Mouse (Mus musculus) MEL (cell line): ENCODE results near the gene Avpr1a. TPM values are rescaled to one million over a fixed set of nuclear protein-coding genes. Genes with fewer than 3 reads are reported as not detected.

ENCODE experiments used
- DNase-seq: peaks from one replicate; pipeline ENCODE4 v3.0.0; 2011; ENCODE audit warnings: low read depth, low spot score
- H3K27ac ChIP-seq: 2 replicates; pipeline ENCODE4 v1.5.1; 2012; ENCODE audit warnings: low read depth, mild to moderate bottlenecking, control low read depth, low read length, moderate library complexity; ENCODE audit not compliant: control insufficient read depth
- H3K27me3 ChIP-seq, 2 experiments: fragments of 150-350 bp in 1 of 2; sonication (generic) in 1 of 2; 2 replicates each; pipeline ENCODE4 v1.6.1; 2012; ENCODE audit warnings: low read length in 2 of 2, mild to moderate bottlenecking in 2 of 2, improper control_type of control experiment in 1 of 2, moderate library complexity in 1 of 2; ENCODE audit not compliant: insufficient read depth in 2 of 2, control insufficient read depth in 1 of 2
- H3K36me3 ChIP-seq, 2 experiments: 2 replicates each; pipeline ENCODE4 v1.6.1; 2012 to 2014; ENCODE audit warnings: low read length in 2 of 2, improper control_type of control experiment in 1 of 2, inconsistent platforms in 1 of 2, mild to moderate bottlenecking in 1 of 2; ENCODE audit not compliant: insufficient read depth in 2 of 2, control insufficient read depth in 1 of 2
- H3K4me1 ChIP-seq, 2 experiments: fragments of 150-350 bp in 1 of 2; sonication (generic) in 1 of 2; 2 replicates each; pipeline ENCODE4 v1.6.1; 2012; ENCODE audit warnings: low read length in 2 of 2, improper control_type of control experiment in 1 of 2, mild to moderate bottlenecking in 1 of 2; ENCODE audit not compliant: insufficient read depth in 2 of 2, control insufficient read depth in 1 of 2
- H3K4me3 ChIP-seq, 2 experiments: fragments of 150-350 bp in 1 of 2; sonication (generic) in 1 of 2; 2 replicates each; pipeline ENCODE4 v1.5.1; 2012; ENCODE audit warnings: low read depth in 2 of 2, low read length in 2 of 2, mild to moderate bottlenecking in 2 of 2, moderate library complexity in 2 of 2, control low read depth in 1 of 2, improper control_type of control experiment in 1 of 2; ENCODE audit not compliant: control insufficient read depth in 1 of 2, insufficient read depth in 1 of 2
- H3K79me2 ChIP-seq: 2 replicates; pipeline ENCODE4 v1.6.1; 2012; ENCODE audit warnings: mild to moderate bottlenecking, low read length, moderate library complexity; ENCODE audit not compliant: control insufficient read depth, poor library complexity, insufficient read depth
- H3K9ac ChIP-seq: 2 replicates; pipeline ENCODE4 v1.6.1; 2012; ENCODE audit warnings: low read depth, mild to moderate bottlenecking, control low read depth, low read length, moderate library complexity; ENCODE audit not compliant: control insufficient read depth, poor library complexity, severe bottlenecking
- H3K9me3 ChIP-seq: fragments of 150-350 bp; sonication (generic); replicated peaks from 2 replicates; pipeline ENCODE4 v1.6.1; 2012; ENCODE audit warnings: mild to moderate bottlenecking, low read length, improper control_type of control experiment, moderate library complexity; ENCODE audit not compliant: insufficient read depth
- BHLHE40 ChIP-seq: IDR thresholded peaks from 2 replicates; pipeline ENCODE4 v1.6.1; 2012; ENCODE audit warnings: low read depth, mild to moderate bottlenecking, inconsistent platforms, low read length, improper control_type of control experiment, borderline replicate concordance
- CTCF ChIP-seq, 3 experiments: IDR thresholded peaks in 2 of 3; conservative IDR thresholded peaks in 1 of 3; 2 replicates each; pipeline ENCODE4 v1.5.1; 2011 to 2012; ENCODE audit warnings: low read length in 3 of 3, low read depth in 2 of 3, mild to moderate bottlenecking in 2 of 3, improper control_type of control experiment in 1 of 3, inconsistent platforms in 1 of 3, mixed read lengths in 1 of 3, moderate library complexity in 1 of 3; ENCODE audit not compliant: control insufficient read depth in 1 of 3, insufficient read depth in 1 of 3, poor library complexity in 1 of 3, severe bottlenecking in 1 of 3
- EP300 ChIP-seq, 2 experiments: IDR thresholded peaks; 2 replicates each; pipeline ENCODE4 v1.6.1; 2011; ENCODE audit warnings: improper control_type of control experiment in 2 of 2, low read length in 2 of 2, low read depth in 1 of 2, mild to moderate bottlenecking in 1 of 2
- GABPA ChIP-seq: IDR thresholded peaks from 2 replicates; pipeline ENCODE4 v1.6.1; 2012; ENCODE audit warnings: low read depth, mild to moderate bottlenecking, inconsistent platforms, low read length, improper control_type of control experiment, moderate library complexity
- GATA1 ChIP-seq: IDR thresholded peaks from 2 replicates; pipeline ENCODE4 v1.6.1; 2011; ENCODE audit warnings: low read depth, low read length, improper control_type of control experiment
- JUND ChIP-seq: IDR thresholded peaks from 2 replicates; pipeline ENCODE4 v1.6.1; 2011; ENCODE audit warnings: low read depth, mild to moderate bottlenecking, improper control_type of control experiment, low read length
- KAT2A ChIP-seq: conservative IDR thresholded peaks from 2 replicates; pipeline ENCODE4 v1.6.1; 2012; ENCODE audit warnings: low read depth, low read length, improper control_type of control experiment, inconsistent platforms
- MAFK ChIP-seq: IDR thresholded peaks from 2 replicates; pipeline ENCODE4 v1.6.1; 2011; ENCODE audit warnings: low read depth, mild to moderate bottlenecking, low read length, improper control_type of control experiment, borderline replicate concordance
- MAX ChIP-seq: IDR thresholded peaks from 2 replicates; pipeline ENCODE4 v1.6.1; 2011; ENCODE audit warnings: low read length, improper control_type of control experiment
- MAZ ChIP-seq: IDR thresholded peaks from 2 replicates; pipeline ENCODE4 v1.6.1; 2012; ENCODE audit warnings: low read depth, mild to moderate bottlenecking, inconsistent platforms, low read length, improper control_type of control experiment
- MXI1 ChIP-seq: IDR thresholded peaks from 2 replicates; pipeline ENCODE4 v1.6.1; 2011; ENCODE audit warnings: mild to moderate bottlenecking, low read depth, low read length, improper control_type of control experiment
- NELFE ChIP-seq: IDR thresholded peaks from 2 replicates; pipeline ENCODE4 v1.6.1; 2011; ENCODE audit warnings: low read depth, low read length, improper control_type of control experiment
- NRF1 ChIP-seq: IDR thresholded peaks from 2 replicates; pipeline ENCODE4 v1.6.1; 2014; ENCODE audit warnings: low read depth, mild to moderate bottlenecking, inconsistent platforms, low read length, improper control_type of control experiment, moderate library complexity; ENCODE audit not compliant: poor library complexity, insufficient read depth, severe bottlenecking
- POLR2AphosphoS2 ChIP-seq: IDR thresholded peaks from 2 replicates; pipeline ENCODE4 v1.6.1; 2011; ENCODE audit warnings: low read length, improper control_type of control experiment
- POLR2AphosphoS5 ChIP-seq: IDR thresholded peaks from 2 replicates; pipeline ENCODE4 v1.6.1; 2012; ENCODE audit warnings: low read depth, borderline replicate concordance, mild to moderate bottlenecking, inconsistent platforms, low read length, moderate library complexity, mixed read lengths
- RAD21 ChIP-seq: IDR thresholded peaks from 2 replicates; pipeline ENCODE4 v1.6.1; 2011; ENCODE audit warnings: mild to moderate bottlenecking, low read depth, low read length, improper control_type of control experiment
- SMC3 ChIP-seq: IDR thresholded peaks from 2 replicates; pipeline ENCODE4 v1.6.1; 2011; ENCODE audit warnings: low read depth, low read length, improper control_type of control experiment
- TBP ChIP-seq: IDR thresholded peaks from 2 replicates; pipeline ENCODE4 v1.8.0; 2011; ENCODE audit warnings: low read depth, low read length, improper control_type of control experiment
- UBTF ChIP-seq: IDR thresholded peaks from 2 replicates; pipeline ENCODE4 v1.6.1; 2012; ENCODE audit warnings: low read depth, mild to moderate bottlenecking, inconsistent platforms, low read length, improper control_type of control experiment, moderate library complexity, borderline replicate concordance; ENCODE audit not compliant: insufficient read depth
- USF2 ChIP-seq, 2 experiments: IDR thresholded peaks; 2 replicates each; pipeline ENCODE4 v1.6.1; 2011 to 2012; ENCODE audit warnings: improper control_type of control experiment in 2 of 2, low read length in 2 of 2, borderline replicate concordance in 1 of 2, inconsistent platforms in 1 of 2, low read depth in 1 of 2, mild to moderate bottlenecking in 1 of 2; ENCODE audit not compliant: insufficient read depth in 1 of 2
- ZC3H11A ChIP-seq: IDR thresholded peaks from 2 replicates; pipeline ENCODE4 v1.6.1; 2012; ENCODE audit warnings: low read depth, mild to moderate bottlenecking, inconsistent platforms, low read length, improper control_type of control experiment
- ZKSCAN1 ChIP-seq: IDR thresholded peaks from 2 replicates; pipeline ENCODE4 v1.6.1; 2012; ENCODE audit warnings: low read depth, mild to moderate bottlenecking, inconsistent platforms, low read length, improper control_type of control experiment, moderate library complexity
- ZNF384 ChIP-seq: IDR thresholded peaks from 2 replicates; pipeline ENCODE4 v1.6.1; 2012; ENCODE audit warnings: low read depth, mild to moderate bottlenecking, inconsistent platforms, low read length, improper control_type of control experiment
- polyA plus RNA-seq, 2 experiments: library from polyadenylated mRNA; stranded (reverse) in 1 of 2; unstranded in 1 of 2; fragments of >175 nt in 1 of 2; fragments of >200 nt in 1 of 2; gene quantifications; 2 replicates each; pipeline versions ENCODE4 v1.2.1 to v1.2.4; 2012; ENCODE audit warnings: low replicate concordance in 2 of 2, low read depth in 1 of 2; ENCODE audit not compliant: insufficient read length in 2 of 2, insufficient read depth in 1 of 2, missing spikeins in 1 of 2
- total RNA-seq: library from RNA; depleted of rRNA; stranded (reverse); fragments of 300-350 nt; gene quantifications from 2 replicates; pipeline ENCODE4 v1.2.3, GENCODE M21; 2012; rRNA removed

Gene Avpr1a
- total and polyA plus RNA-seq, 3 experiments, result not detected

DNA sequence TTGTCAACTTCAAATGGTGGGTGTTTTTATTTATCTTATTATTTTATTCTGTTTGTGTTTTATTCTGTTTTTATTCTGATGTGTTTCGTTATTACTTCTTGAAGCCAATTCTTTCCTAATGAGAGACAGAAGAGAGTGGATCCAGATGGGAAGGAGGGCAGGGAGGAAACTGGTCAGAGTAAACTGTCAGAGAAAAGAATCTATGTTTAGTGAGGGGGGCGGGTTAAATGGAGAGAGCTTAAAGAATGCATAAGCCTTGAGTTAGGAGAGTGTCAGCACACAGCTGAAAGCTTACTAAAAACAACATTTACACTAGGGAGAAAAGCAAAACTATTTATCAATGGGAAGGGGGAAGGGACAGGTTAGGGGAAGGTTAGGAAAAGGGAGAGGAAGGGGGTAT lies 50.3 kb downstream of the Avpr1a start:
- no peak for TF ChIP-seq MAFK
- no peak for TF ChIP-seq ZC3H11A
- no peak for TF ChIP-seq GATA1
- no peak for TF ChIP-seq RAD21
- TF ChIP-seq MXI1, result no peak
- no peak for TF ChIP-seq SMC3
- TF ChIP-seq USF2 (IDR thresholded peaks at IDR 0.05; ENCODE audit: borderline replicate concordance in 1 of 2, insufficient read depth in 1 of 2, low read depth in 1 of 2, low read length in 2 of 2), result no peak
- no peak for TF ChIP-seq UBTF
- no peak for TF ChIP-seq ZNF384
- no peak for TF ChIP-seq NRF1
- TF ChIP-seq CTCF (IDR thresholded peaks at IDR 0.05 in 2 of 3, conservative IDR thresholded peaks at IDR 0.05 in 1 of 3; ENCODE audit: control insufficient read depth in 1 of 3, insufficient read depth in 1 of 3, low read depth in 2 of 3, low read length in 3 of 3, poor library complexity in 1 of 3, severe bottlenecking in 1 of 3), result no peak
- TF ChIP-seq ZKSCAN1, result no peak
- TF ChIP-seq EP300 (IDR thresholded peaks at IDR 0.05; ENCODE audit: low read depth in 1 of 2, low read length in 2 of 2), result no peak
- TF ChIP-seq BHLHE40, result no peak
- no peak for TF ChIP-seq POLR2AphosphoS5
- no peak for TF ChIP-seq TBP
- TF ChIP-seq MAZ, result no peak
- no peaks in the 10 kb centered on the region for H3K36me3 ChIP-seq
- H3K9me3 ChIP-seq, result no peaks in the 10 kb centered on the region
- no peaks in the 10 kb centered on the region for H3K79me2 ChIP-seq
- no peaks in the 10 kb centered on the region for H3K27me3 ChIP-seq
- no peak overlapping the region for H3K27ac ChIP-seq
- H3K9ac ChIP-seq, result no peak overlapping the region
- H3K4me3 ChIP-seq, result no peak overlapping the region
- no peak for DNase-seq
- H3K4me1 ChIP-seq, result no peaks in the 10 kb centered on the region

DNA sequence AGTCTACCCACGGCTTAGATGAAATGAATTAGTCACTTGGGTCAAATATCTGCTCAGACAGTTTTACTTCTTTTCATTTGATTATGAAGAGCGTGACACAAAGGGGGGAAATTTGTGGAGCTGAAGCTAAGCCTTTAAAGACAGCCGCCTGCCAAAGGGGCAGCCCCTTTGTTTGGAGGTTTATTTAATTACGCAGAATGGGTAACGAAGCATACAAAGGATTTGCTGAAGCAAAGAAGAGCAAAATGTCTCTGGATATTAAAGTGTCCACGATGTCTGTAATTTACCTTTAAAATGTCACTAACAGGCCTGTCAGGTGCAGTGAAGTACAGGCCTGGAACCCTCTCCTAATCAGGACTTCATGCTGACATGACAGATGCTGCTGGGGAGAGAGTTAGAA lies 51.0 kb downstream of the Avpr1a start:
- Histone ChIP-seq H3K27ac (no peak overlapping the region), H3K4me3 (no peak overlapping the region), H3K9ac (no peak overlapping the region), H3K79me2 (no peaks in the 10 kb centered on the region), H3K27me3 (no peaks in the 10 kb centered on the region), H3K4me1 (no peaks in the 10 kb centered on the region), H3K36me3 (no peaks in the 10 kb centered on the region), H3K9me3 (no peaks in the 10 kb centered on the region)
- DNase-seq, result no peak
- no peak for TF ChIP-seq ZC3H11A
- TF ChIP-seq UBTF, result no peak
- TF ChIP-seq MAX, result no peak
- TF ChIP-seq EP300 (IDR thresholded peaks at IDR 0.05; ENCODE audit: low read depth in 1 of 2, low read length in 2 of 2), result no peak
- TF ChIP-seq POLR2AphosphoS2, result no peak
- TF ChIP-seq GABPA, result no peak
- no peak for TF ChIP-seq POLR2AphosphoS5
- no peak for TF ChIP-seq JUND
- no peak for TF ChIP-seq NELFE
- TF ChIP-seq KAT2A, result no peak

Other genes with a start within 250 kb of the Avpr1a start
- 6.9 and 12.5 TPM in 2 replicates for gene Ppm1h, start 230.3 kb downstream of the Avpr1a start, total RNA-seq
- 10 to 100 TPM in 1 of 2 experiments, not detected in 1; 14.9 TPM for gene Ppm1h, start 230.3 kb downstream of the Avpr1a start, polyA plus RNA-seq